Comparison of ENCODE assay signal across 21 mouse cellular contexts in the genomic region with DNA sequence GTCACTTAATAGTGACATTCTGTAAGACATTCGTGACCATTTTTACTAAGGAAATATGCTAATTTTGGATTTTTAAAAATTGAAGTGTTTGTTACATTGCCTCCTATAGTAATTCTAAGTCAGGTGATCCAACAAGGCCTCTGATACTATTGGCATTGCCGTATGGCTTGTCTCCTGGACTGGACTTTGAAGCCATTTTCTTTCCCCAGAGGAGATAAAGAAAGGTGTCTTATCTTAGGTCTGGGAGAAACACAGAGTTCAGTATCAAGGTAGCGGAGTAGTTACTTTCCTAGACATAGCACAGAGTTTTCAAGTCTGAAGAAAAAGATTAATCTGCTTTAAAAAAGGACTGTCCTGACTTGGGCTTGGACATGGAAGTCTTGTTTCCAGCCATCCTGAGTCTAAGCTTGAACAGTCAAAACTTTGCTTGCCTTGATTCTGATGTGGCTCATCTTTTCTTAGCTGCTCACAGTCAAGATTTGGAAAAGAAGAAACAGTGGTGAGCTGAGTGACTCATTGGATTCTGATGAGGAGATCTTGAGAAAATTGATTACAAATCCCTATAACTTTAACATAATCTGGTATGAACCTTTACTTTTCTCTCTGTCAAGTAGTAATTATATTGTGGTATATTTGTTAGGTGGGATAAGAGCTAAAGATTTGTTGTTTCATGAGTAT. TPM values are rescaled to one million over a fixed set of nuclear protein-coding genes. Genes with fewer than 3 reads are reported as not detected.
DNase-seq lines count a peak whose midpoint lies in the region; ATAC-seq and TF ChIP-seq lines count a peak whose summit lies in the region.
"Had no signal": no experiment of that assay in that cellular context is flagged by ENCODE, and none has a peak within 500 bp of the region (broad histone marks: within the 10 kb centered on the region; RNA-seq: fewer than 3 reads in every experiment).

No protein-coding gene starts in this region.

- no peaks in the 10 kb centered on the region for H3K36me3 ChIP-seq in liver, adult 2 months (ENCODE audit: control insufficient read depth, insufficient read depth, low read length)
- H3K36me3 ChIP-seq in liver, embryonic 11.5 days (ENCODE audit: control insufficient read depth, insufficient read depth, low read length): no peaks in the 10 kb centered on the region
- no peaks in the 10 kb centered on the region for H3K36me3 ChIP-seq in intestine, embryonic 16.5 days (ENCODE audit: control insufficient read depth, insufficient read depth, low read length)
- peaks cover 2% of the 10 kb centered on the region; the same call in 1 of the 2 replicates for H3K36me3 ChIP-seq in small intestine, adult 2 months (ENCODE audit: control insufficient read depth, insufficient read depth, low read length)
- no peaks in the 10 kb centered on the region for H3K36me3 ChIP-seq in forebrain, postnatal 0 days (ENCODE audit: insufficient read depth)
- H3K36me3 ChIP-seq: embryonic facial prominence, embryonic 10.5 days; embryonic facial prominence, embryonic 12.5 days; forebrain, embryonic 15.5 days; G1E had no signal

- no peak for DNase-seq in liver, adult 2 months (ENCODE audit: extremely low read depth, low read depth, low spot score)
- no peak for DNase-seq in liver, embryonic 11.5 days (ENCODE audit: low spot score)
- DNase-seq in cerebellum, adult 9-11 months: no peak
- DNase-seq in forebrain, postnatal 0 days: no peak
- DNase-seq: adrenal gland, adult 2 months; adrenal gland, postnatal 10 days; adrenal gland, postnatal 25 days; B cell, adult 2 months; cerebellum, adult 11 months; cerebellum, adult 2 months; cerebellum, adult 9-10 months; cerebellum, postnatal 25 days had no signal

- 67% methylated on average over 3 of the region's 3 CpGs for WGBS in liver, adult 2 months
- 85% methylated on average over 3 of the region's 3 CpGs for WGBS in liver, embryonic 11.5 days
- 57% methylated on average over 3 of the region's 3 CpGs for WGBS in intestine, embryonic 16.5 days
- 37% methylated on average over 3 of the region's 3 CpGs for WGBS in small intestine, adult 2 months
- 92% methylated on average over 3 of the region's 3 CpGs for WGBS in forebrain, postnatal 0 days

- ATAC-seq in liver, embryonic 11.5 days (replicated peaks; ENCODE audit: low FRiP score): no peak
- peak; percentile 94 for ATAC-seq in intestine, embryonic 16.5 days
- ATAC-seq in forebrain, postnatal 0 days: no peak
- ATAC-seq: CD4-positive, CD25-positive, alpha-beta regulatory T cell, adult 4 months; forebrain, embryonic 13.5 days; forebrain, embryonic 15.5 days had no signal

- no peaks in the 10 kb centered on the region; the same call in 1 of the 2 replicates for H3K9me3 ChIP-seq in liver, embryonic 11.5 days (ENCODE audit: control insufficient read depth, low read length)
- no peaks in the 10 kb centered on the region for H3K9me3 ChIP-seq in intestine, embryonic 16.5 days (ENCODE audit: control insufficient read depth, low read length)
- no peaks in the 10 kb centered on the region for H3K9me3 ChIP-seq in forebrain, postnatal 0 days (ENCODE audit: low read length)
- H3K9me3 ChIP-seq: embryonic facial prominence, embryonic 10.5 days; embryonic facial prominence, embryonic 12.5 days; forebrain, embryonic 13.5 days; forebrain, embryonic 15.5 days; G1E had no signal

- H3K4me2 ChIP-seq in liver, embryonic 11.5 days: no peak overlapping the region
- no peak overlapping the region for H3K4me2 ChIP-seq in intestine, embryonic 16.5 days (ENCODE audit: low read depth, low read length)
- no peak overlapping the region for H3K4me2 ChIP-seq in forebrain, postnatal 0 days (ENCODE audit: low read depth)
- H3K4me2 ChIP-seq: embryonic facial prominence, embryonic 12.5 days; forebrain, embryonic 13.5 days; forebrain, embryonic 15.5 days had no signal

- H3K4me3 ChIP-seq in liver, adult 2 months (ENCODE audit: insufficient read depth, low read depth, low read length): no peak overlapping the region
- no peak overlapping the region for H3K4me3 ChIP-seq in liver, embryonic 11.5 days (ENCODE audit: low read depth, low read length)
- peak overlapping the region; percentile 42 for H3K4me3 ChIP-seq in intestine, embryonic 16.5 days (ENCODE audit: low read length)
- no peak overlapping the region for H3K4me3 ChIP-seq in small intestine, adult 2 months (ENCODE audit: low read depth, low read length)
- H3K4me3 ChIP-seq in forebrain, postnatal 0 days (ENCODE audit: low read depth, low read length): no peak overlapping the region
- H3K4me3 ChIP-seq: embryonic facial prominence, embryonic 10.5 days; embryonic facial prominence, embryonic 12.5 days; forebrain, embryonic 13.5 days; forebrain, embryonic 15.5 days had no signal

- TF ChIP-seq CTCF in liver, adult 2 months (IDR thresholded peaks at IDR 0.05; ENCODE audit: low read depth, low read length): no peak
- TF ChIP-seq CTCF in small intestine, adult 2 months (IDR thresholded peaks at IDR 0.05; ENCODE audit: extremely low read depth, insufficient read length, insufficient replicate concordance, low read depth, low read length): no peak
- no peak for TF ChIP-seq CTCF in forebrain, postnatal 0 days (IDR thresholded peaks at IDR 0.05; ENCODE audit: low read depth)

- H3K4me1 ChIP-seq in liver, adult 2 months (ENCODE audit: control insufficient read depth, insufficient read depth, low read length): peaks cover 6% of the 10 kb centered on the region
- H3K4me1 ChIP-seq in liver, embryonic 11.5 days (replicated peaks; ENCODE audit: control insufficient read depth, insufficient read depth, low read length): no peaks in the 10 kb centered on the region
- H3K4me1 ChIP-seq in intestine, embryonic 16.5 days (ENCODE audit: control insufficient read depth, insufficient read depth, low read length): no peaks in the 10 kb centered on the region
- no peaks in the 10 kb centered on the region for H3K4me1 ChIP-seq in small intestine, adult 2 months (ENCODE audit: control insufficient read depth, insufficient read depth, insufficient read length, low read length)
- H3K4me1 ChIP-seq in forebrain, postnatal 0 days (ENCODE audit: insufficient read depth): no peaks in the 10 kb centered on the region
- H3K4me1 ChIP-seq: embryonic facial prominence, embryonic 10.5 days; embryonic facial prominence, embryonic 12.5 days; forebrain, embryonic 13.5 days; forebrain, embryonic 15.5 days had no signal

- no peaks in the 10 kb centered on the region for H3K79me2 ChIP-seq in liver, adult 2 months (ENCODE audit: control insufficient read depth, insufficient read depth, low read length)

- TF ChIP-seq POLR2A in liver, adult 2 months (IDR thresholded peaks at IDR 0.05; ENCODE audit: extremely low read depth, insufficient read depth, low read length): no peak
- TF ChIP-seq POLR2A in small intestine, adult 2 months (IDR thresholded peaks at IDR 0.05; ENCODE audit: low read depth, low read length): no peak

- H3K27ac ChIP-seq in liver, adult 2 months (replicated peaks; ENCODE audit: insufficient read depth, low read depth, low read length): 0 out of 2 replicates have a peak overlapping the region, but pooled peaks have one; percentile 29
- no peak overlapping the region for H3K27ac ChIP-seq in liver, embryonic 11.5 days (ENCODE audit: low read depth, low read length)
- peak overlapping the region; percentile 88 for H3K27ac ChIP-seq in intestine, embryonic 16.5 days (ENCODE audit: low read length)
- peak overlapping the region; percentile 81 for H3K27ac ChIP-seq in small intestine, adult 2 months (ENCODE audit: insufficient read depth, low read depth, low read length)
- no peak overlapping the region for H3K27ac ChIP-seq in forebrain, postnatal 0 days (ENCODE audit: low read depth, low read length)
- H3K27ac ChIP-seq: embryonic facial prominence, embryonic 10.5 days; embryonic facial prominence, embryonic 12.5 days; forebrain, embryonic 13.5 days; forebrain, embryonic 15.5 days had no signal

- no peak overlapping the region for H3K9ac ChIP-seq in liver, adult 2 months (ENCODE audit: low read depth, low read length)
- no peak overlapping the region for H3K9ac ChIP-seq in liver, embryonic 11.5 days (ENCODE audit: low read depth, low read length)
- peak overlapping the region; percentile 46; the same call in 1 of the 2 replicates for H3K9ac ChIP-seq in intestine, embryonic 16.5 days (ENCODE audit: low read depth, low read length)
- no peak overlapping the region for H3K9ac ChIP-seq in forebrain, postnatal 0 days
- H3K9ac ChIP-seq: embryonic facial prominence, embryonic 12.5 days; forebrain, embryonic 13.5 days; forebrain, embryonic 15.5 days had no signal

- H3K27me3 ChIP-seq in liver, adult 2 months (ENCODE audit: control insufficient read depth, insufficient read depth, low read length): no peaks in the 10 kb centered on the region
- no peaks in the 10 kb centered on the region for H3K27me3 ChIP-seq in liver, embryonic 11.5 days (replicated peaks; ENCODE audit: control insufficient read depth, insufficient read depth, low read length)
- no peaks in the 10 kb centered on the region for H3K27me3 ChIP-seq in intestine, embryonic 16.5 days (replicated peaks; ENCODE audit: control insufficient read depth, insufficient read depth, low read length)
- no peaks in the 10 kb centered on the region for H3K27me3 ChIP-seq in small intestine, adult 2 months (ENCODE audit: control insufficient read depth, insufficient read depth, low read length)
- H3K27me3 ChIP-seq in forebrain, postnatal 0 days (ENCODE audit: insufficient read depth, low read length): no peaks in the 10 kb centered on the region
- H3K27me3 ChIP-seq: CH12.LX; embryonic facial prominence, embryonic 12.5 days; forebrain, embryonic 13.5 days; forebrain, embryonic 15.5 days had no signal

RNA-seq across cellular contexts. Expression of gene Cps1, which starts 11.1 kb away (rescaled TPM):
- total RNA-seq in liver, adult 2 months (2014; rRNA removed): 3,653 and 4,046 TPM in 2 replicates
- polyA plus RNA-seq in liver, adult 2 months (2012; rRNA removed): 745 and 766 TPM in 2 replicates
- 0.04 and 0.17 TPM in 2 replicates for polyA plus RNA-seq in liver, embryonic 11.5 days (2014; fragmentation: Nextera tagmentation; extraction: Ambion mirVana)
- polyA plus RNA-seq in intestine, embryonic 16.5 days (2015; fragmentation: Nextera tagmentation; extraction: Ambion mirVana): 367 and 463 TPM in 2 replicates
- 29.9 and 38.5 TPM in 2 replicates for polyA plus RNA-seq in small intestine, adult 2 months (2012; rRNA removed)
- 0.14 and 0.31 TPM in 2 replicates for total RNA-seq in forebrain, postnatal 0 days (2014; rRNA removed)
- polyA plus RNA-seq in forebrain, postnatal 0 days (2015; fragmentation: Nextera tagmentation; extraction: Ambion mirVana): 0.11 and 0.17 TPM in 2 replicates
- total RNA-seq: adrenal gland, postnatal 25 days; G1E had no signal
- polyA plus RNA-seq: CD4-positive, CD25-positive, alpha-beta regulatory T cell, adult 4 months; G1E had no signal

Comparison
In these comparisons a context has a peak if more than half of its experiments do, and no peak if none do; other contexts are left out.
1. H3K27ac ChIP-seq: peak in liver, adult 2 months (single experiment), intestine, embryonic 16.5 days (single experiment) and small intestine, adult 2 months (single experiment); none in liver, embryonic 11.5 days (single experiment) and forebrain, postnatal 0 days (single experiment).
2. RNA of gene Cps1, which starts 11.1 kb away (polyA plus RNA-seq): 745 to 766 TPM in liver, adult 2 months, 367 to 463 TPM in intestine, embryonic 16.5 days and 29.9 to 38.5 TPM in small intestine, adult 2 months; 0.11 to 0.17 TPM in forebrain, postnatal 0 days and 0.04 to 0.17 TPM in liver, embryonic 11.5 days; every median in the first group is over 10 times any median in the second.